Mouse (Mus musculus) hindbrain, embryonic 13.5 days (tissue): ENCODE results near the gene Slc13a3. TPM values are rescaled to one million over a fixed set of nuclear protein-coding genes. Genes with fewer than 3 reads are reported as not detected.
"Not testable (repeated sequence)": the region's sequence is repeated elsewhere in the genome, so short reads cannot be mapped to it uniquely, and the experiment has no call there.

Experiments used
- ATAC-seq: fragments of 200-750 bp; cut with Nextera tagmentation; 2 replicates; pipeline ENCODE4 v1.8.0; 2017; ENCODE audit warnings: moderate TSS enrichment; ENCODE audit not compliant: low FRiP score
- H3K27ac ChIP-seq: fragments of 300-500 bp; sonication (generic); 2 replicates; pipeline ENCODE4 v1.5.1; 2015; ENCODE audit warnings: inconsistent platforms, mild to moderate bottlenecking, moderate library complexity
- H3K27me3 ChIP-seq: fragments of 300-500 bp; sonication (generic); 2 replicates; pipeline ENCODE4 v1.6.1; 2015; ENCODE audit warnings: mild to moderate bottlenecking, inconsistent platforms
- H3K36me3 ChIP-seq: fragments of 300-500 bp; sonication (generic); 2 replicates; pipeline ENCODE4 v1.6.1; 2015; ENCODE audit warnings: mild to moderate bottlenecking, inconsistent platforms
- H3K4me1 ChIP-seq: fragments of 300-500 bp; sonication (generic); replicated peaks from 2 replicates; pipeline ENCODE4 v1.6.1; 2015; ENCODE audit warnings: inconsistent platforms
- H3K4me2 ChIP-seq: fragments of 300-500 bp; sonication (generic); 2 replicates; pipeline ENCODE4 v1.6.1; 2015; ENCODE audit warnings: inconsistent platforms, mild to moderate bottlenecking, moderate library complexity
- H3K4me3 ChIP-seq: fragments of 300-500 bp; sonication (generic); 2 replicates; pipeline ENCODE4 v1.5.1; 2015; ENCODE audit warnings: mild to moderate bottlenecking, inconsistent platforms
- H3K9ac ChIP-seq: fragments of 300-500 bp; sonication (generic); 2 replicates; pipeline ENCODE4 v1.6.1; 2015; ENCODE audit warnings: mild to moderate bottlenecking, inconsistent platforms
- H3K9me3 ChIP-seq: fragments of 300-500 bp; sonication (generic); 2 replicates; pipeline ENCODE4 v1.6.1; 2016; ENCODE audit warnings: inconsistent platforms
- WGBS: fragments of 180-500 bp; shearing (Covaris S2); methylation state at CpG from one replicate; pipeline ENCODE4 v1.1.7; 2015; 5-methylcytosine and 5-hydroxymethylcytosine counted together
- polyA plus RNA-seq: library from polyadenylated mRNA; unstranded; fragments of >200 nt; fragmentation: Nextera tagmentation; extraction: Ambion mirVana; gene quantifications from 2 replicates; pipeline ENCODE4 v1.2.1, GENCODE M21; 2015

Gene Slc13a3
- 2.2 and 2.6 TPM in 2 replicates for polyA plus RNA-seq

DNA sequence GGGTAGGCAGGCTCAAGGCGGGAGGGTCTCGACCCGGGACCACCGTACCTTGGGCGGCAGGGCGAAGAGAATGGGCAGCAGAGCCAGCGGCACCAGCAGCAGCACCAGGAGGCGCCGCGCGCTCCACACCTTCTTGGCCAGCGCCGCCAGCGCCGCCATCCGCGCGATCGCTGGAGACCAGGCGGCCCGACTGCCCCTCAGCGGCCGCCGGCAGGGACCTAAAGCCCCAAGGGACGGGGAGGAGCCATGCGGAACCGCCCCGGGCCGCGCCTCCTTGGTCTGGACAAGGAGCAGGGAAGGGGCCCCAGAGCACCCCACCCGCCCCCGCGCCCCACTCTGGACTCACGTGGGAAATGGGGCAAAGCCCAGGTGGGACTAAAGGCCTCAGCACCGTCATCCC, at the start of gene Slc13a3:
TSS of gene Slc13a3 (minus strand) at position 228 of the 400 bp plus-strand sequence.
- H3K36me3 ChIP-seq = no peaks in the 10 kb centered on the region
- H3K9ac ChIP-seq = peak within 1 kb of the TSS; percentile 58
- H3K4me1 ChIP-seq = peaks cover 18% of the 10 kb centered on the region
- no peak within 1 kb of the TSS for H3K27ac ChIP-seq
- no peaks in the 10 kb centered on the region for H3K9me3 ChIP-seq
- H3K27me3 ChIP-seq = peaks cover 45% of the 10 kb centered on the region
- no peak for ATAC-seq
- peak within 1 kb of the TSS; percentile 44 for H3K4me2 ChIP-seq
- 2% methylated on average over 35 of the region's 35 CpGs for WGBS
- peak within 1 kb of the TSS; percentile 21 for H3K4me3 ChIP-seq

- Histone ChIP-seq H3K4me2 (no peak overlapping the region), H3K4me1 (peaks cover 31% of the 10 kb centered on the region), H3K36me3 (no peaks in the 10 kb centered on the region), H3K27me3 (0 out of 2 replicates have a peak, but pooled peaks cover 3% of the 10 kb centered on the region), H3K4me3 (no peak overlapping the region), H3K9me3 (no peaks in the 10 kb centered on the region), H3K9ac (no peak overlapping the region), H3K27ac (no peak overlapping the region)
- no peak for ATAC-seq
- WGBS = 93% methylated on average over 20 of the region's 20 CpGs
These were observed 42.2 kb upstream of the Slc13a3 start for GRCm38 (mm10) chr2:165515178-165515728.

- Histone ChIP-seq H3K9ac (no peak overlapping the region), H3K4me3 (no peak overlapping the region), H3K27ac (peak overlapping the region; percentile 58; the same call in 1 of the 2 replicates), H3K27me3 (0 out of 2 replicates have a peak, but pooled peaks cover 3% of the 10 kb centered on the region), H3K4me1 (peaks cover 32% of the 10 kb centered on the region), H3K9me3 (no peaks in the 10 kb centered on the region), H3K36me3 (no peaks in the 10 kb centered on the region), H3K4me2 (no peak overlapping the region)
- ATAC-seq = 0 out of 2 replicates have a peak, but pooled peaks have one; percentile 43
- 25% methylated on average over 11 of the region's 11 CpGs for WGBS
These were observed 40.0 kb upstream of the Slc13a3 start for GRCm38 (mm10) chr2:165512870-165513600.

GRCm38 (mm10) chr2:165512426-165512825, 39.4 kb upstream of the Slc13a3 start:
- WGBS = 32% methylated on average over 7 of the region's 7 CpGs
- H3K27me3 ChIP-seq = 0 out of 2 replicates have a peak, but pooled peaks cover 3% of the 10 kb centered on the region
- no peak overlapping the region for H3K9ac ChIP-seq
- no peak overlapping the region for H3K4me2 ChIP-seq
- H3K4me1 ChIP-seq = peaks cover 32% of the 10 kb centered on the region
- no peaks in the 10 kb centered on the region for H3K36me3 ChIP-seq
- peak overlapping the region; percentile 58; the same call in 1 of the 2 replicates for H3K27ac ChIP-seq
- H3K9me3 ChIP-seq = no peaks in the 10 kb centered on the region
- ATAC-seq = no peak
- no peak overlapping the region for H3K4me3 ChIP-seq

GRCm38 (mm10) chr2:165511530-165511929, 38.5 kb upstream of the Slc13a3 start:
- not testable (repeated sequence) for ATAC-seq, H3K36me3 ChIP-seq, H3K27me3 ChIP-seq, H3K9me3 ChIP-seq, H3K9ac ChIP-seq, H3K27ac ChIP-seq, H3K4me3 ChIP-seq, H3K4me2 ChIP-seq
- 93% methylated on average over 4 of the region's 4 CpGs for WGBS
- H3K4me1 ChIP-seq = peaks cover 32% of the 10 kb centered on the region

DNA sequence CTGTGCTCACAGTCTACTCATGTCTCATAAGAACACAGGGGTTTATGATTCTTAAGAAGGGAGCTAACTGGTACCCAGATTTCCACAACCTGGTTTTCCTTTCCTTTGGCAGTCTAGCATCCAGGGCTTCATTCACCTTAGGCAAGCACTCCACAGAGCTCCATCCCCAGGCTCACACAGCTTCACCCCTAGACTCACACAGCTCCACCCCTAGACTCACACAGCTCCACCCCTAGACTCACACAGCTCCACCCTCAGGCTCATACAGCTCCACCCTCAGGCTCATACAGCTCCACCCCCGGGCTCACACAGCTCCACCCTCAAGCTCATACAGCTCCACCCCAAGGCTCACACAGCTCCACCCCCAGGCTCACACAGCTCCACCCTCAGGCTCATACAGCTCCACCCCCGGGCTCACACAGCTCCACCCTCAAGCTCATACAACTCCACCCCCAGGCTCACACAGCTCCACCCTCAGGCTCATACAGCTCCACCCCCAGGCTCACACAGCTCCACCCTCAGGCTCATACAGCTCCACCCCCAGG, 38.0 kb upstream of the Slc13a3 start:
- H3K4me2 ChIP-seq, H3K36me3 ChIP-seq, H3K4me3 ChIP-seq, H3K27me3 ChIP-seq, H3K9me3 ChIP-seq, ATAC-seq, H3K27ac ChIP-seq, H3K9ac ChIP-seq: not testable (repeated sequence)
- H3K4me1 ChIP-seq = peaks cover 32% of the 10 kb centered on the region
- WGBS = 76% methylated on average over 2 of the region's 2 CpGs

- no peak for ATAC-seq
- no peak overlapping the region for H3K4me2 ChIP-seq
These were observed 37.4 kb upstream of the Slc13a3 start for GRCm38 (mm10) chr2:165510466-165510865.

GRCm38 (mm10) chr2:165509686-165510085, 36.7 kb upstream of the Slc13a3 start:
- H3K4me2 ChIP-seq = no peak overlapping the region
- H3K36me3 ChIP-seq = no peaks in the 10 kb centered on the region
- WGBS = 85% methylated on average over 9 of the region's 9 CpGs
- H3K9ac ChIP-seq = no peak overlapping the region
- 0 out of 2 replicates have a peak, but pooled peaks cover 1% of the 10 kb centered on the region for H3K27me3 ChIP-seq
- ATAC-seq = no peak
- H3K27ac ChIP-seq = no peak overlapping the region
- no peaks in the 10 kb centered on the region for H3K9me3 ChIP-seq
- no peak overlapping the region for H3K4me3 ChIP-seq
- H3K4me1 ChIP-seq = peaks cover 33% of the 10 kb centered on the region

More at GRCm38 (mm10) chr2:165510466-165510865, 37.4 kb upstream of the Slc13a3 start:
- WGBS = 54% methylated on average over 5 of the region's 5 CpGs
- Histone ChIP-seq H3K36me3 (no peaks in the 10 kb centered on the region), H3K27me3 (0 out of 2 replicates have a peak, but pooled peaks cover 3% of the 10 kb centered on the region), H3K9ac (no peak overlapping the region), H3K9me3 (no peaks in the 10 kb centered on the region), H3K4me1 (peaks cover 32% of the 10 kb centered on the region), H3K4me3 (no peak overlapping the region), H3K27ac (no peak overlapping the region)

DNA sequence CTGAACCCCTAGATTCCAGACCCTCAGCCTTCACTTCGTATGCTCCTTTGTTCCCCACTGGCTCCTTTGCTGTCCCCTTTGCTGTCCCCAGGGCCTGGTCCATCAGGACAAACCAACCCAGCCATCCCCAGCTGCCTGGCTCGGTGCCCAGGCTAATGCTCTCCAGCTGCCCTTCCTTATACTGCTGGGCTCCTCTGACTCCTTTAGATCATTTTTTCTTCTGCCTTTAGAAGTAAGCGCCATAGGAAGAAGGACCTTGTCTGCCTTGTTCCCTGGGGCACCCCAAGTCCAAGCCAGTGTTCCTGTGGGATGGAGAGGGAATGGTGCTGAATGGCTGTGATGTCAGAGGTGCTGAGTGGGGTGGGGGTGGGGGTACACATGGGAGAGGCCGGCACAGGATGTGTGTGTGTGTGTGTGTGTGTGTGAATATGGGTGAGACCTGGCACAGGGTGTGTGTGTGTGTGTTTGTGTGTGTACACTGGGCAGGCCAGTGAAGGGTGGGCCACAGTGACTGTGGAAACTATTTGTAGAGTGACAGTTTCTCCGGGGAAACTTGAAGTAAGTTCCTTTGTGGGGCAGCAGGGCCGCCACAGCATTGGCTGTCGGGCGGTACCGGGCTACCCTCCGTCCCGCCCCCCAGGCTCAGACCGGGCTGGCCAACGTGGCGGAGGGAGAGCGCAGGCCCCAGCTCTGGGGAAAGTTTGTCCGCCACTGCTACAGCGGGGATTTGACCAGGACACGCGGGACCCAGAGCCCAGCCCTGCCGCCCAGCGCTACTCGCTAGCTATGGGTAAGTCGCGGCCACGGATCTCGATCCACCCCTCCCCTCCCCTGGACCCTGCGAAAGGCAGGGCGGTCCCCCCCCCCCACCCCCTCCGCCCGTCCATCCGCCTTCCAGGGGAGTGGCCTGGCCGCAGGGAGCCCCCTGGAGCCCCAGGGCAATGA, 30.5 kb upstream of the Slc13a3 start, which contains the start of gene Slc2a10:
TSS of gene Slc2a10 (plus strand) at position 529 of the 945 bp plus-strand sequence.
- Histone ChIP-seq H3K27ac (peak within 1 kb of the TSS; percentile 25), H3K9ac (peak within 1 kb of the TSS; percentile 46), H3K4me1 (peaks cover 24% of the 10 kb centered on the region), H3K4me3 (peak within 1 kb of the TSS; percentile 27), H3K9me3 (no peaks in the 10 kb centered on the region), H3K36me3 (no peaks in the 10 kb centered on the region), H3K4me2 (peak within 1 kb of the TSS; percentile 48), H3K27me3 (0 out of 2 replicates have a peak, but pooled peaks cover 2% of the 10 kb centered on the region)
- 5% methylated on average over 30 of the region's 32 CpGs for WGBS
- ATAC-seq = peak; percentile 73

DNA sequence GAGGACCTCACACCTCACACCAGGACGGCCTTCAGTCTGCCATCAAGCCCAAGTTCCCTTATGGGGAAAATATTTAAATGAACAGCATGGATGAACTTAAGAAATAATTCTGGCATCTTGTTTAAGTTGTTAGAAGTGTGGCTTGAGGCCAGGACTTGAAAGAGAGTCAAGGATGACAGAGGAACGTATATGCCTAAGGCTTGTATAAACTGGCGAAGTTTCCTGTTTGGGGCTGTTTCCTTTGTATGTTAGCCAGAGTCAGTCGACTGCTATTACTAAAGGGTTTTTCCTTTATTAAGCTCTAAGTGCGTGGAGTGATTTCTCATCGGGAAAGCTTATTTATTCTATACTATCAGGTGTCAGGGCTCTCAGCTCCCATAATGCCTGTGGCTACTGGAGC, 25.8 kb upstream of the Slc13a3 start:
- no peak overlapping the region for H3K9ac ChIP-seq
- no peaks in the 10 kb centered on the region for H3K27me3 ChIP-seq
- peaks cover 21% of the 10 kb centered on the region for H3K4me1 ChIP-seq
- no peaks in the 10 kb centered on the region for H3K9me3 ChIP-seq
- H3K36me3 ChIP-seq = no peaks in the 10 kb centered on the region
- 81% methylated on average over 6 of the region's 6 CpGs for WGBS
- no peak for ATAC-seq
- no peak overlapping the region for H3K27ac ChIP-seq
- H3K4me2 ChIP-seq = no peak overlapping the region
- H3K4me3 ChIP-seq = no peak overlapping the region

GRCm38 (mm10) chr2:165497706-165498275, 24.8 kb upstream of the Slc13a3 start:
- no peak overlapping the region for H3K9ac ChIP-seq
- no peak overlapping the region for H3K4me3 ChIP-seq
- H3K4me2 ChIP-seq = no peak overlapping the region
- no peak overlapping the region for H3K27ac ChIP-seq
- H3K9me3 ChIP-seq = no peaks in the 10 kb centered on the region
- H3K27me3 ChIP-seq = no peaks in the 10 kb centered on the region
- no peak for ATAC-seq
- 81% methylated on average over 2 of the region's 2 CpGs for WGBS
- no peaks in the 10 kb centered on the region for H3K36me3 ChIP-seq
- peaks cover 17% of the 10 kb centered on the region for H3K4me1 ChIP-seq
